Mouse (Mus musculus): Measurements from ENCODE around the gene Slc44a5.

DNA sequence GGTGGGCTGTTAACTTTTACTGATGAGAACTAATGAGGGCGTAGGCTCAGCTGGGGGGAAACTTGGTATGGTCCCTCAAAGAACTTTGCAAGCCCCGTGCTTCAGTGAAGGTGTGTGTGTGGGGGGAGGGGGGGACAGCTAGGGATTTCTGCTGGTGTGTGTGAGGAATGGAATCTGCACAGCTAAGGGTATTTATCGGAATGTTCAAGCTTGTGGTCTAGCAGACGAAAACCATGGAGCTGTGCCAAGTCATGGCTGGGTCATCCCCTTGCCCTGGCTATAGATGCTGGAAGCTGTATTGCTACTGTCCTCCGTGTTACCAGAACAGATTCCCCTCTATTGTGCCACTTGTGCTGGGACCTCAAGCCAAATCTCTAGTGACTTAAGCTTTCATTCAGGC lies 138.0 kb downstream of the Slc44a5 start:
- TF ChIP-seq CTCF (conservative IDR thresholded peaks at IDR 0.05; ENCODE audit: low read length) (no peak), POU5F1 (IDR thresholded peaks at IDR 0.05; ENCODE audit: borderline replicate concordance, low read length) (no peak), NANOG (IDR thresholded peaks at IDR 0.05; ENCODE audit: borderline replicate concordance, low read length) (no peak)

All from E14TG2a.4 (cell line).